Mouse (Mus musculus) liver, adult 2 months (tissue): Measurements from ENCODE around the gene Gata2.

Experiments used
- CTCF ChIP-seq: fragments of 200-500 bp; IDR thresholded peaks from 2 replicates; pipeline ENCODE4 v1.5.1; 2011; ENCODE audit warnings: low read depth, low read length, control low read depth
- POLR2A ChIP-seq: fragments of 200-500 bp; IDR thresholded peaks from 2 replicates; pipeline ENCODE4 v1.6.1; 2011; ENCODE audit warnings: low read length, control low read depth; ENCODE audit not compliant: insufficient read depth; ENCODE audit errors: extremely low read depth

GRCm38 (mm10) chr6:88229221-88229620, 35.5 kb downstream of the Gata2 start:
- TF ChIP-seq POLR2A: no peak
- TF ChIP-seq CTCF: no peak
